Mouse (Mus musculus): ENCODE results near the gene Slc25a28.

DNA sequence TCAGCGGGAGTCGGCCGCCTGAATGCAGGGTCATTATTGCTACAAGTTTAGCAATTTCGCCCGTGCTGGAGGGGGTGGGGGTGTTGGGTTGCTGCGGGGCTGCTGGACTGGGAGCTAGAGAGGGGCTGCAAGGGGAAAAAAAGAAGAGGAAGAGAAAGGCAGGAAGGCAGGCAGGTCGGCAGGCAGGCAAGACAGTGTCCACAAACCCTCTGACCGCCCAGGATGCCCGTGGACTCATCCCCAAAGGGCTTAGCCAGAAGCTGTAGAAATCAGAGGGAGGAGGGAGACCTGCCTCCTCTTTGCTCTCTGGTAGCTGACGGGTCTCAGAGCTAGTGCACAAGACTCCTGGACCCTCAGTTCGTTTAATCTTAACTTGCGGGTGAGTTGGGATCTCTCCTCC, 57.8 kb downstream of the Slc25a28 start:
- no peak for TF ChIP-seq CTCF (IDR thresholded peaks at IDR 0.05; ENCODE audit: borderline replicate concordance, insufficient read depth, low read depth, low read length)
- TF ChIP-seq POLR2A (IDR thresholded peaks at IDR 0.05; ENCODE audit: borderline replicate concordance, insufficient read depth, low read length), result no peak
